Mouse (Mus musculus) megakaryocyte, embryonic 14.5 days (primary cell): ENCODE results near the gene Reep3.

Source experiments
- FLI1 ChIP-seq: IDR thresholded peaks from 2 replicates; pipeline ENCODE4 v1.6.1; 2012; ENCODE audit warnings: low read length, inconsistent platforms, mixed read lengths
- GATA1 ChIP-seq: IDR thresholded peaks from 3 replicates; pipeline ENCODE4 v1.6.1; 2012; ENCODE audit warnings: mixed read lengths, low read length, inconsistent platforms, borderline replicate concordance

DNA sequence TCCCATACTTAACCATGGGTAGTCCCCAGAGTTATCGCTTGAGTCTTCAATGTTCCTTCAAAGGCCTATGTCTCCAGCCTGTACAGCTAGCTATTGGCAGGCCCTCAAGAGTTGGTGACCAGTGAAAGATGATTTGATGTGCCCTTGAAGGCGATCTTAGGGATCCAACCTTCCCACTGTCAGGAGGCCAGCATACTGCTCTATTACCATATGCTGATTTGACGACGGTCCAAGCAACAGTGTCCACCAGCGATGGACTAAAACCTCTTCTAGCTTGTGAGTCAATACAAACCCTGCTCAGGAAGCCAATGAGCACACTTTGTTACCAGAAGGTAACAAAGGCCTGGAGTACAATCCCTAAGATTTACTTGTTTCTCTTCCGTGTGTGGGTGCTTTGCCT is 72.4 kb downstream of the Reep3 start:
- TF ChIP-seq FLI1, result no peak
- no peak for TF ChIP-seq GATA1
